Mouse (Mus musculus): ENCODE measurements at regions not wholly inside any gene's neighbourhood (a gene's known extent, or its start where the extent isn't known, plus 50 kb on each side); places are given as distances from the start of the nearest gene placed in this dataset.

DNA sequence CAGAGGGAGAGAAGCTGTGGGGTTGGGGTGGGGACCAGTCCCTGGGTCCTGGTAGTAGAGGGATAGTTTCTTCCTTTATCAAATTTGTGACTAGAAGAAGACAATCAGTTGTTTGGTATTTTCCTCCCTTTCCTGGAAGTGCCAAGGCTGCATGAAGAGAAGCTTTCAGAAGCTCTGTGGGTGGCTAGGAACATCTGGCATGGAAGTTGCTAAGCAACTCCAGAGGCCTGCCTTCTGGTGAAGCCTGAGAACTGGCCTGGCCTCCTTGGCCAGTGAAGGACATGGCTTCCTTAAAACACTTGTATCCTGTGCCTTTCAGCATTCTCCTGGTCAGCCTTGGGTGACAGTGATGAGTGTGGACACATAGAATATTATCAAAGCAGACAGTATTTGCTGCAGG is 217.9 kb downstream of the 4933412E24Rik start:
- H3K27ac ChIP-seq (ENCODE audit: insufficient read depth, low read length): no peak overlapping the region
- H3K4me3 ChIP-seq (ENCODE audit: low read depth, low read length): no peak overlapping the region
- no peaks in the 10 kb centered on the region for H3K27me3 ChIP-seq (ENCODE audit: control insufficient read depth, insufficient read depth, low read length, poor library complexity, severe bottlenecking)
- no peak overlapping the region for H3K9ac ChIP-seq (ENCODE audit: low read depth, poor library complexity, severe bottlenecking)
- H3K36me3 ChIP-seq (ENCODE audit: control insufficient read depth, insufficient read depth, low read length, poor library complexity, severe bottlenecking): no peaks in the 10 kb centered on the region
- H3K9me3 ChIP-seq (replicated peaks; ENCODE audit: control insufficient read depth, insufficient read depth, low read length, poor library complexity, severe bottlenecking): no peaks in the 10 kb centered on the region; the same call in 1 of the 2 replicates
- TF ChIP-seq POLR2A (IDR thresholded peaks at IDR 0.05; ENCODE audit: insufficient read depth, low read length) (no peak), EP300 (IDR thresholded peaks at IDR 0.05; ENCODE audit: insufficient read depth, low read depth, low read length) (no peak), CTCF (IDR thresholded peaks at IDR 0.05; ENCODE audit: low read depth, low read length) (no peak)
- no peaks in the 10 kb centered on the region for H3K4me1 ChIP-seq (ENCODE audit: control insufficient read depth, insufficient read depth, low read length)

DNA sequence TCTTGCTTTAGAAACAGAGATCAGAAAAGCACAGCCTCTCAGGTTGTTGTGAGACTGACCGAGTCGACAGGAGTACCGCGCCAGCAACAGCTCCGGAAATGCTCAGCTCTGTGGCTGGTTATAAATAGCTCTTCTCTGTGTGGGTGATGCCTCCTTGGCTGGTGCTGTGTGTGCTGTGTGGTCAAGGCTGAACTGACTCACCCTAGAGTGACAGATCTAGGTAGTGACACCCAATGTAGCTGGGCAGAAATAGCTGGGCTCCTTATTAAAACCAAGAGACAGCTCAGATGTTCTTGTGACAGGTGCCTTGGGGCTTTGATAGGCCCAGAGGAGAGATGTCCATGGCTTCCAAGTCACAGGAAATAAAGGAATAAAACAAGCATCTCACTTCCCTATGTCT is 220.7 kb downstream of the 4933412E24Rik start:
- Histone ChIP-seq H3K36me3 (ENCODE audit: control insufficient read depth, insufficient read depth, low read length, poor library complexity, severe bottlenecking) (no peaks in the 10 kb centered on the region), H3K27ac (ENCODE audit: insufficient read depth, low read length) (no peak overlapping the region), H3K9me3 (replicated peaks; ENCODE audit: control insufficient read depth, insufficient read depth, low read length, poor library complexity, severe bottlenecking) (no peaks in the 10 kb centered on the region; the same call in 1 of the 2 replicates), H3K4me3 (ENCODE audit: low read depth, low read length) (no peak overlapping the region), H3K27me3 (ENCODE audit: control insufficient read depth, insufficient read depth, low read length, poor library complexity, severe bottlenecking) (no peaks in the 10 kb centered on the region), H3K4me1 (ENCODE audit: control insufficient read depth, insufficient read depth, low read length) (no peaks in the 10 kb centered on the region), H3K9ac (ENCODE audit: low read depth, poor library complexity, severe bottlenecking) (no peak overlapping the region)
- TF ChIP-seq EP300 (IDR thresholded peaks at IDR 0.05; ENCODE audit: insufficient read depth, low read depth, low read length) (no peak), POLR2A (IDR thresholded peaks at IDR 0.05; ENCODE audit: insufficient read depth, low read length) (no peak), CTCF (IDR thresholded peaks at IDR 0.05; ENCODE audit: low read depth, low read length) (no peak)

DNA sequence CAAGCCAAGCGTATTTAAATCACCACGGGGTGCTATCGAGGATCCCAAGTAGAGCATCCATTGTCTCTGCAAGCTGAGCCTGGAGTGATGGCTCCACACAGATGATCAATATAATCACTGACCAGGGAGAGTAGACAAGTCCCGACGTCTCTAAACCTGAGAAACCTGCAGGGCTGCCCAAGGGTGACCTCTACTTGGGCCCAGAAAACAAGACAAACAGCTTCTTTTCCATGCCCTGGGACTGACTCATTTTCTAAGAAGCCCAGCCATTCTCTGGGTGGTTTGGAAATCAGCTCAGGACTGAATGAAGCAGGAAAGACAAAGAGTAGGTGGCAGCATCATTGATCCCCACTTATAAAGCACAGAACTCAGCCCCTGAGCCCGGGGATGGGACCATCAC is 221.5 kb downstream of the 4933412E24Rik start:
- Histone ChIP-seq H3K9me3 (replicated peaks; ENCODE audit: control insufficient read depth, insufficient read depth, low read length, poor library complexity, severe bottlenecking) (no peaks in the 10 kb centered on the region; the same call in 1 of the 2 replicates), H3K27ac (ENCODE audit: insufficient read depth, low read length) (no peak overlapping the region), H3K27me3 (ENCODE audit: control insufficient read depth, insufficient read depth, low read length, poor library complexity, severe bottlenecking) (no peaks in the 10 kb centered on the region), H3K36me3 (ENCODE audit: control insufficient read depth, insufficient read depth, low read length, poor library complexity, severe bottlenecking) (no peaks in the 10 kb centered on the region), H3K4me3 (ENCODE audit: low read depth, low read length) (no peak overlapping the region), H3K4me1 (ENCODE audit: control insufficient read depth, insufficient read depth, low read length) (no peaks in the 10 kb centered on the region), H3K9ac (ENCODE audit: low read depth, poor library complexity, severe bottlenecking) (no peak overlapping the region)
- TF ChIP-seq CTCF (IDR thresholded peaks at IDR 0.05; ENCODE audit: low read depth, low read length): no peak
- TF ChIP-seq POLR2A (IDR thresholded peaks at IDR 0.05; ENCODE audit: insufficient read depth, low read length): no peak
- no peak for TF ChIP-seq EP300 (IDR thresholded peaks at IDR 0.05; ENCODE audit: insufficient read depth, low read depth, low read length)

DNA sequence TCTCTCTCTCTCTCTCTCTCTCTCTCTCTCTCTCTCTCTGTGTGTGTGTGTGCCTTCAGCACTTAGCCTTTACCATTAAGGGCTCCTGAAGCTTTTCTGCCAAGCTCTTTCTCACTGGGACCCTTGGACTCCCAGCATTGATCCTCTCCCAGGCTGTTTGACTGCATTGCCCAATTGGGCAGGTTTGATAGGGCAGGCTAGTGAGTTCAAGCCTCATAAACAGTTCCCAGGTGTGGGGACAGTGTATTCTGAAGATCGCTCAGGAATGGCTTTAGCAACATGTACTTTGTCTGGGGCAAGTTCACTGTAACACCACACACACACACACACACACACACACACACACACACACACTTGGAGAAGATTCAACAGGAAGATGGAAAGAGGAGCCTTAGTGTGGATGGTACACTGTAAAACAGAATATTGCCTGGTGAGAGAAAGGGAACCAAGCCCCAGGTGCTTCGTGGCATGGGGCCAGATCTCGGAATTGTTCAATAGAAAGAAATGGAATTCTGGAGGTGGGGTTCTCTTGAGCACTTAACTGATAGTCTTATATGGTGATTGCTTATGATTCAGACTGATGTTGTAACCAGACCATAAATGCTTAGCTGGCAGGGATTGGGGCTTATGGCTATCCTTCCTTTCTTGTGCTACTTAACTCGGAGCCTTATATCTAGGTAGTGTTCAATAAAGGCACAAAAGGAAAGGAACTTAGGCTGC is 229.5 kb downstream of the 4933412E24Rik start:
- no peak overlapping the region for H3K9ac ChIP-seq (ENCODE audit: low read depth, poor library complexity, severe bottlenecking)
- TF ChIP-seq EP300 (IDR thresholded peaks at IDR 0.05; ENCODE audit: insufficient read depth, low read depth, low read length) (no peak), POLR2A (IDR thresholded peaks at IDR 0.05; ENCODE audit: insufficient read depth, low read length) (no peak), CTCF (IDR thresholded peaks at IDR 0.05; ENCODE audit: low read depth, low read length) (no peak)
- H3K9me3 ChIP-seq (replicated peaks; ENCODE audit: control insufficient read depth, insufficient read depth, low read length, poor library complexity, severe bottlenecking): peaks cover 4% of the 10 kb centered on the region; the same call in 1 of the 2 replicates
- H3K4me1 ChIP-seq (ENCODE audit: control insufficient read depth, insufficient read depth, low read length): peaks cover 3% of the 10 kb centered on the region
- H3K27me3 ChIP-seq (ENCODE audit: control insufficient read depth, insufficient read depth, low read length, poor library complexity, severe bottlenecking): no peaks in the 10 kb centered on the region
- H3K4me3 ChIP-seq (ENCODE audit: low read depth, low read length): no peak overlapping the region
- no peaks in the 10 kb centered on the region for H3K36me3 ChIP-seq (ENCODE audit: control insufficient read depth, insufficient read depth, low read length, poor library complexity, severe bottlenecking)
- H3K27ac ChIP-seq (ENCODE audit: insufficient read depth, low read length): no peak overlapping the region

DNA sequence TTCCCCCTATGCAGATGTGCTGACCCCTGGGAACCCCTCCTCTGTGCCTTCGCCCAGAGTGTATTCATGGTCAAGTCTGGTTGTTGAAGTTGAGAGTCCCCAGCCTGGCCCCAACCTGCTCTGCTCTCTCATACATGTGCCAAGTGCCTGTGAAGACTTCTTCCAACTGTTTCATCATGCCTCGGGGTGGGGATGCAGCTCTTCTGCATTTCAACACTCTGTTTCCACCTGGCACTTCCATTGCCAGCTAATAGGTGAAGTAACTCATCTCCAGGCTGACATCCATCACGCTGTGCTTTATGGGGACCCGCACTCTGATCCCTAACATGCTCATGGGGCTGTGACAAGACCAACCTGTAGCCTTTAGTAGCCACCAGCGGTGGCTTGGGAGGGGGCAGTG is 230.4 kb downstream of the 4933412E24Rik start:
- no peak overlapping the region for H3K27ac ChIP-seq (ENCODE audit: insufficient read depth, low read length)
- TF ChIP-seq EP300 (IDR thresholded peaks at IDR 0.05; ENCODE audit: insufficient read depth, low read depth, low read length): no peak
- no peak for TF ChIP-seq POLR2A (IDR thresholded peaks at IDR 0.05; ENCODE audit: insufficient read depth, low read length)
- no peak for TF ChIP-seq CTCF (IDR thresholded peaks at IDR 0.05; ENCODE audit: low read depth, low read length)
- H3K27me3 ChIP-seq (ENCODE audit: control insufficient read depth, insufficient read depth, low read length, poor library complexity, severe bottlenecking): no peaks in the 10 kb centered on the region
- peaks cover 4% of the 10 kb centered on the region; the same call in 1 of the 2 replicates for H3K9me3 ChIP-seq (replicated peaks; ENCODE audit: control insufficient read depth, insufficient read depth, low read length, poor library complexity, severe bottlenecking)
- H3K9ac ChIP-seq (ENCODE audit: low read depth, poor library complexity, severe bottlenecking): no peak overlapping the region
- no peak overlapping the region for H3K4me3 ChIP-seq (ENCODE audit: low read depth, low read length)
- no peaks in the 10 kb centered on the region for H3K36me3 ChIP-seq (ENCODE audit: control insufficient read depth, insufficient read depth, low read length, poor library complexity, severe bottlenecking)
- H3K4me1 ChIP-seq (ENCODE audit: control insufficient read depth, insufficient read depth, low read length): peaks cover 3% of the 10 kb centered on the region

DNA sequence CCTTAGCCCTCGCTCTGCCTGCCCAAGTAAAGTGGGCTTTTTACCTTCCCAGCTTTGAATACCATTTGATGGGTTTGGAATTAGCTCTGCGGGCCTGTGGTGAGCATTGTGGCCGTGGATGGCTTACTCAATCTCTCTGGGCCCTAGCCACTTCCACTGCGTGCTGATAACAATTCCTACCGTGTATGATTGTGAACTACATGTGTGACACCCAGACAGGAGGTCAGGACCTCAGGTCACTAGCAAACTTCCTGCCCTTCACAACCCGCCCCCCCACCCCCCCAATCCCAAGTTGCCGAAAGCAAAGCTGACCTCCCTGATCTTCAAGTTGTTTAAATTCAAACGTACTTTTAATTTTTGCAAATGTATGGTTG is 231.9 kb downstream of the 4933412E24Rik start:
- Histone ChIP-seq H3K9ac (ENCODE audit: low read depth, poor library complexity, severe bottlenecking) (no peak overlapping the region), H3K4me3 (ENCODE audit: low read depth, low read length) (no peak overlapping the region), H3K9me3 (replicated peaks; ENCODE audit: control insufficient read depth, insufficient read depth, low read length, poor library complexity, severe bottlenecking) (peaks cover 4% of the 10 kb centered on the region; the same call in 1 of the 2 replicates), H3K27ac (ENCODE audit: insufficient read depth, low read length) (no peak overlapping the region), H3K36me3 (ENCODE audit: control insufficient read depth, insufficient read depth, low read length, poor library complexity, severe bottlenecking) (no peaks in the 10 kb centered on the region), H3K4me1 (ENCODE audit: control insufficient read depth, insufficient read depth, low read length) (peaks cover 3% of the 10 kb centered on the region), H3K27me3 (ENCODE audit: control insufficient read depth, insufficient read depth, low read length, poor library complexity, severe bottlenecking) (no peaks in the 10 kb centered on the region)
- TF ChIP-seq POLR2A (IDR thresholded peaks at IDR 0.05; ENCODE audit: insufficient read depth, low read length) (no peak), CTCF (IDR thresholded peaks at IDR 0.05; ENCODE audit: low read depth, low read length) (no peak), EP300 (IDR thresholded peaks at IDR 0.05; ENCODE audit: insufficient read depth, low read depth, low read length) (no peak)

All from ES-Bruce4 (cell line).